Mouse (Mus musculus) G1E (cell line): Measurements from ENCODE around the gene Zc3h15. TPM values are rescaled to one million over a fixed set of nuclear protein-coding genes. Genes with fewer than 3 reads are reported as not detected.

Experiments
- ATAC-seq: 2 replicates; pipeline ENCODE4 v1.8.0; 2016; ENCODE audit warnings: mild to moderate bottlenecking; ENCODE audit not compliant: insufficient number of reproducible peaks, poor library complexity, low FRiP score, severe bottlenecking; ENCODE audit errors: extremely low read depth
- DNase-seq: peaks from one replicate; pipeline ENCODE4 v3.0.0; 2012; ENCODE audit warnings: low spot score
- H3K27me3 ChIP-seq: 2 replicates; pipeline ENCODE4 v1.6.1; 2012; ENCODE audit warnings: mild to moderate bottlenecking, low read length, inconsistent platforms; ENCODE audit not compliant: insufficient read depth
- H3K36me3 ChIP-seq: replicated peaks from 2 replicates; pipeline ENCODE3; 2012; ENCODE audit warnings: mild to moderate bottlenecking, inconsistent platforms
- H3K4me1 ChIP-seq: 2 replicates; pipeline ENCODE4 v1.6.1; 2012; ENCODE audit warnings: low read depth, low read length, inconsistent platforms, mixed read lengths; ENCODE audit not compliant: insufficient read depth
- H3K4me3 ChIP-seq: 2 replicates; pipeline ENCODE4 v1.5.1; 2012; ENCODE audit warnings: low read depth, mild to moderate bottlenecking, inconsistent platforms, low read length, moderate library complexity, mixed read lengths
- H3K9me3 ChIP-seq: replicated peaks from 2 replicates; pipeline ENCODE4 v1.6.1; 2012; ENCODE audit warnings: inconsistent platforms
- CTCF ChIP-seq: IDR thresholded peaks from 2 replicates; pipeline ENCODE4 v1.5.1; 2012; ENCODE audit warnings: low read depth, low read length, inconsistent platforms, mixed read lengths
- GATA1 ChIP-seq: IDR thresholded peaks from 2 replicates; pipeline ENCODE4 v1.6.1; 2012; ENCODE audit warnings: borderline replicate concordance, low read length, inconsistent platforms, mixed read lengths
- GATA2 ChIP-seq: IDR thresholded peaks from 2 replicates; pipeline ENCODE4 v1.6.1; 2012; ENCODE audit warnings: low read depth, low read length, inconsistent platforms, borderline replicate concordance
- POLR2AphosphoS5 ChIP-seq: IDR thresholded peaks from 2 replicates; pipeline ENCODE4 v1.6.1; 2012; ENCODE audit warnings: low read depth, low read length, inconsistent platforms; ENCODE audit not compliant: insufficient replicate concordance
- TAL1 ChIP-seq: conservative IDR thresholded peaks from 2 replicates; pipeline ENCODE4 v1.6.1; 2012; ENCODE audit warnings: low read depth, low read length, inconsistent platforms, mixed read lengths
- polyA plus RNA-seq: library from polyadenylated mRNA; stranded (reverse); fragments of >175 nt; gene quantifications from 2 replicates; pipeline ENCODE4 v1.2.3, GENCODE M21; 2012
- total RNA-seq, 2 experiments: library from RNA; stranded (forward) in 1 of 2; stranded (reverse) in 1 of 2; fragments of 200-1000 nt in 1 of 2; fragments of >200 nt in 1 of 2; fragmentation: Nextera tagmentation in 1 of 2; gene quantifications; 2 replicates each; pipeline ENCODE4 v1.2.3; 2014 to 2017

The Zc3h15 gene
- total and polyA plus RNA-seq, 3 experiments: 145 to 812 (median 154) TPM

GRCm38 (mm10) chr2:83671843-83672242 lies 27.6 kb downstream of the Zc3h15 start:
- H3K9me3 ChIP-seq: no peaks in the 10 kb centered on the region
- no peak for DNase-seq
- peaks cover 17% of the 10 kb centered on the region for H3K4me1 ChIP-seq
- ATAC-seq: no peak
- H3K4me3 ChIP-seq: no peak overlapping the region
- no peak for TF ChIP-seq CTCF
- TF ChIP-seq POLR2AphosphoS5: no peak
- no peak for TF ChIP-seq GATA2
- no peak for TF ChIP-seq GATA1
- no peak for TF ChIP-seq TAL1
- peaks cover 69% of the 10 kb centered on the region for H3K36me3 ChIP-seq
- no peaks in the 10 kb centered on the region for H3K27me3 ChIP-seq

GRCm38 (mm10) chr2:83673067-83673466 lies 28.8 kb downstream of the Zc3h15 start:
- peaks cover 66% of the 10 kb centered on the region for H3K36me3 ChIP-seq
- H3K4me3 ChIP-seq: no peak overlapping the region
- no peak for DNase-seq
- no peak for TF ChIP-seq CTCF
- TF ChIP-seq GATA2: no peak
- TF ChIP-seq TAL1: no peak
- no peak for TF ChIP-seq GATA1
- no peak for TF ChIP-seq POLR2AphosphoS5
- ATAC-seq: no peak
- no peaks in the 10 kb centered on the region for H3K9me3 ChIP-seq
- H3K4me1 ChIP-seq: peaks cover 17% of the 10 kb centered on the region
- no peaks in the 10 kb centered on the region for H3K27me3 ChIP-seq

- Histone ChIP-seq H3K27me3 (no peaks in the 10 kb centered on the region), H3K4me1 (peaks cover 17% of the 10 kb centered on the region), H3K36me3 (peaks cover 63% of the 10 kb centered on the region), H3K4me3 (no peak overlapping the region), H3K9me3 (no peaks in the 10 kb centered on the region)
- DNase-seq (no peak), ATAC-seq (no peak)
- TF ChIP-seq CTCF: no peak
- no peak for TF ChIP-seq TAL1
- TF ChIP-seq GATA2: no peak
- TF ChIP-seq POLR2AphosphoS5: no peak
- TF ChIP-seq GATA1: no peak
These were observed 29.6 kb downstream of the Zc3h15 start for GRCm38 (mm10) chr2:83673843-83674242.

GRCm38 (mm10) chr2:83674421-83674820 lies 30.2 kb downstream of the Zc3h15 start:
- H3K36me3 ChIP-seq: peaks cover 58% of the 10 kb centered on the region
- peaks cover 17% of the 10 kb centered on the region for H3K4me1 ChIP-seq
- H3K4me3 ChIP-seq: no peak overlapping the region
- TF ChIP-seq POLR2AphosphoS5 (no peak), GATA2 (no peak), GATA1 (no peak), TAL1 (no peak), CTCF (no peak)
- ATAC-seq (no peak), DNase-seq (no peak)
- H3K9me3 ChIP-seq: no peaks in the 10 kb centered on the region
- H3K27me3 ChIP-seq: no peaks in the 10 kb centered on the region

- Histone ChIP-seq H3K36me3 (peaks cover 54% of the 10 kb centered on the region), H3K9me3 (no peaks in the 10 kb centered on the region), H3K27me3 (no peaks in the 10 kb centered on the region), H3K4me3 (no peak overlapping the region), H3K4me1 (peaks cover 17% of the 10 kb centered on the region)
- no peak for DNase-seq
- no peak for ATAC-seq
- TF ChIP-seq CTCF: no peak
- TF ChIP-seq GATA1: no peak
- no peak for TF ChIP-seq GATA2
- no peak for TF ChIP-seq POLR2AphosphoS5
- TF ChIP-seq TAL1: no peak
These were observed 30.7 kb downstream of the Zc3h15 start for GRCm38 (mm10) chr2:83674896-83675295.

- peaks cover 17% of the 10 kb centered on the region for H3K4me1 ChIP-seq
- H3K9me3 ChIP-seq: no peaks in the 10 kb centered on the region
- no peak for TF ChIP-seq TAL1
- TF ChIP-seq POLR2AphosphoS5: no peak
- TF ChIP-seq GATA1: no peak
- TF ChIP-seq GATA2: no peak
- TF ChIP-seq CTCF: no peak
- H3K27me3 ChIP-seq: no peaks in the 10 kb centered on the region
- H3K4me3 ChIP-seq: no peak overlapping the region
- DNase-seq (no peak), ATAC-seq (0 out of 2 replicates have a peak, but pooled peaks have one; percentile 9)
- H3K36me3 ChIP-seq: peaks cover 50% of the 10 kb centered on the region
These were observed 31.4 kb downstream of the Zc3h15 start for GRCm38 (mm10) chr2:83675681-83676080.
